Mouse (Mus musculus) E14TG2a.4 (cell line): ENCODE data around the gene Ripply1.

ENCODE experiments used
- H3K27me3 ChIP-seq: 2 replicates; pipeline ENCODE4 v1.6.1; 2014; ENCODE audit warnings: low read length, control low read depth; ENCODE audit not compliant: insufficient read depth
- H3K36me3 ChIP-seq: 2 replicates; pipeline ENCODE4 v1.6.1; 2014; ENCODE audit warnings: low read length, control low read depth; ENCODE audit not compliant: insufficient read depth
- H3K4me1 ChIP-seq: replicated peaks from 2 replicates; pipeline ENCODE4 v1.6.1; 2014; ENCODE audit warnings: low read depth, low read length, control low read depth
- H3K4me3 ChIP-seq: replicated peaks from 2 replicates; pipeline ENCODE4 v1.5.1; 2014; ENCODE audit warnings: mild to moderate bottlenecking, low read length
- H3K9me3 ChIP-seq: 2 replicates; pipeline ENCODE4 v1.6.1; 2014; ENCODE audit warnings: low read length, control low read depth
- CTCF ChIP-seq: conservative IDR thresholded peaks from 2 replicates; pipeline ENCODE4 v1.5.1; 2014; ENCODE audit warnings: low read length
- NANOG ChIP-seq: IDR thresholded peaks from 2 replicates; pipeline ENCODE4 v1.6.1; 2014; ENCODE audit warnings: borderline replicate concordance, low read length, mixed read lengths
- POU5F1 ChIP-seq: IDR thresholded peaks from 2 replicates; pipeline ENCODE4 v1.6.1; 2014; ENCODE audit warnings: low read length, borderline replicate concordance

Gene Ripply1

GRCm38 (mm10) chrX:139782278-139783044 lies at the start of gene Ripply1:
Ripply1 (minus strand) TSS chrX:139782353.
- TF ChIP-seq POU5F1 (no peak), NANOG (no peak), CTCF (no peak)
- Histone ChIP-seq H3K4me3 (peak within 1 kb of the TSS; percentile 74), H3K4me1 (peaks cover 71% of the 10 kb centered on the region), H3K9me3 (no peaks in the 10 kb centered on the region), H3K27me3 (no peaks in the 10 kb centered on the region), H3K36me3 (peaks cover 23% of the 10 kb centered on the region)

- no peak overlapping the region for H3K4me3 ChIP-seq
- no peaks in the 10 kb centered on the region for H3K27me3 ChIP-seq
- H3K36me3 ChIP-seq = no peaks in the 10 kb centered on the region
- H3K4me1 ChIP-seq = no peaks in the 10 kb centered on the region
- TF ChIP-seq CTCF (no peak), NANOG (no peak), POU5F1 (no peak)
- no peaks in the 10 kb centered on the region for H3K9me3 ChIP-seq
Measured at GRCm38 (mm10) chrX:139828363-139829092, 46.4 kb upstream of the Ripply1 start.

- H3K27me3 ChIP-seq = no peaks in the 10 kb centered on the region
- H3K4me1 ChIP-seq = no peaks in the 10 kb centered on the region
- TF ChIP-seq NANOG (no peak), CTCF (no peak), POU5F1 (no peak)
- no peak overlapping the region for H3K4me3 ChIP-seq
- H3K36me3 ChIP-seq = no peaks in the 10 kb centered on the region
- H3K9me3 ChIP-seq = no peaks in the 10 kb centered on the region
Measured at GRCm38 (mm10) chrX:139826926-139827325, 44.8 kb upstream of the Ripply1 start.

GRCm38 (mm10) chrX:139825402-139825801 lies 43.2 kb upstream of the Ripply1 start:
- Histone ChIP-seq H3K36me3 (no peaks in the 10 kb centered on the region), H3K4me3 (no peak overlapping the region), H3K4me1 (no peaks in the 10 kb centered on the region), H3K27me3 (no peaks in the 10 kb centered on the region), H3K9me3 (no peaks in the 10 kb centered on the region)
- TF ChIP-seq CTCF = no peak
- TF ChIP-seq NANOG = no peak
- TF ChIP-seq POU5F1 = no peak

GRCm38 (mm10) chrX:139815201-139815600 lies 33.0 kb upstream of the Ripply1 start:
- Histone ChIP-seq H3K4me3 (no peak overlapping the region), H3K27me3 (no peaks in the 10 kb centered on the region)

GRCm38 (mm10) chrX:139814018-139814635 lies 32.0 kb upstream of the Ripply1 start:
- TF ChIP-seq CTCF (no peak), POU5F1 (no peak)
- H3K27me3 ChIP-seq = no peaks in the 10 kb centered on the region; the same call in 1 of the 2 replicates
- H3K4me3 ChIP-seq = no peak overlapping the region
- no peaks in the 10 kb centered on the region for H3K36me3 ChIP-seq
- H3K9me3 ChIP-seq = no peaks in the 10 kb centered on the region
- H3K4me1 ChIP-seq = peaks cover 19% of the 10 kb centered on the region; the same call in 1 of the 2 replicates

More at GRCm38 (mm10) chrX:139815201-139815600, 33.0 kb upstream of the Ripply1 start:
- Histone ChIP-seq H3K9me3 (no peaks in the 10 kb centered on the region), H3K36me3 (no peaks in the 10 kb centered on the region), H3K4me1 (peaks cover 19% of the 10 kb centered on the region; the same call in 1 of the 2 replicates)
- no peak for TF ChIP-seq NANOG
- TF ChIP-seq CTCF = no peak
- no peak for TF ChIP-seq POU5F1

GRCm38 (mm10) chrX:139813299-139814002 lies 31.3 kb upstream of the Ripply1 start:
- Histone ChIP-seq H3K36me3 (no peaks in the 10 kb centered on the region), H3K4me1 (peaks cover 23% of the 10 kb centered on the region), H3K4me3 (no peak overlapping the region), H3K27me3 (no peaks in the 10 kb centered on the region; the same call in 1 of the 2 replicates), H3K9me3 (no peaks in the 10 kb centered on the region)
- TF ChIP-seq CTCF (no peak), POU5F1 (no peak), NANOG (no peak)

- no peaks in the 10 kb centered on the region for H3K9me3 ChIP-seq
- H3K4me1 ChIP-seq = peaks cover 26% of the 10 kb centered on the region
- H3K36me3 ChIP-seq = no peaks in the 10 kb centered on the region
- H3K4me3 ChIP-seq = no peak overlapping the region
- TF ChIP-seq NANOG = no peak
- TF ChIP-seq CTCF = no peak
- no peak for TF ChIP-seq POU5F1
- H3K27me3 ChIP-seq = no peaks in the 10 kb centered on the region; the same call in 1 of the 2 replicates
Measured at GRCm38 (mm10) chrX:139812636-139813298, 30.6 kb upstream of the Ripply1 start.
